Mouse (Mus musculus) c-Kit-negative CD71-positive TER-119-positive erythroid progenitor cells, embryonic 14.5 days (primary cell): Measurements from ENCODE around the gene Atp6ap2.
"Not testable (repeated sequence)": the region's sequence is repeated elsewhere in the genome, so short reads cannot be mapped to it uniquely, and the experiment has no call there.

Source experiments
- DNase-seq: peaks from one replicate; pipeline ENCODE4 v3.0.0-alpha.2; 2013; ENCODE audit warnings: low read depth, low spot score

The Atp6ap2 gene

DNA sequence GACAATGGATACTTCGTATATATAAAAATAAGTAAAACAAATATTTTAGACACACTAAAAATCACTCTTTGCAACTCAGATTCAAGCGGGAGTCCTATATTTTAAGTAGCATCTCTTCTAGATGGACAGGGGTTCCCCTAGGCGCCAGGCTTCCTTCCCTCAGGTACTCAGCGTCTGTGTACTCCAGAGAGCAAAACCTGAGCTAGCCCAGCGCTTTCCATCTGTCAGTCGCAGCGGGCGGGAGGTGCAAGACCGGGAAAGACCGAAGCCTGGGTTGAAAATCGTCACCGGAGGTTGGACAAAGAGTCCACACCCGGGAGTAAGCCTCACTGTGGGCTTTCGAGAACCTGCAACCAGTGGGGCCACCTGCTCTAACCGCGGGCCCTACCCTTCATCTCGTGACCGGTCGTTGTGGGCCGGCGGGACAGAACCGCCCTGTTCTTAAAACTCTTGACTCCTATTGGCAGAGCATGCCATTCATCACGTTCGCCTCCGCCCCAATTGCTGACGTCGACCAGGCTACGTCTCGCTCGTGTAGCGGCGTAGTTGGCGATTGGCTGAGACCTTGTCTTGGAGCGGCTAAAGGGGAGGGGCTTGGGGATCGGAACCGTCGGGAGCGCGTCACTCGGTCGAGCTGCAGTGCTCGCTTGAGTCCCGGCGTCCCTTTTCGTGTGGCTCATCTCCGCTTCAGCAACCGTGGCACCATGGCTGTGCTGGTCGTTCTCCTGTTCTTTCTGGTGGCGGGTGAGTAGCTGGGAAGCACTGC, at the start of gene Atp6ap2:
Gene Atp6ap2, plus strand, starts transcription at position 610 of the 766 bp plus-strand sequence.
- peak; percentile 89 for DNase-seq

DNA sequence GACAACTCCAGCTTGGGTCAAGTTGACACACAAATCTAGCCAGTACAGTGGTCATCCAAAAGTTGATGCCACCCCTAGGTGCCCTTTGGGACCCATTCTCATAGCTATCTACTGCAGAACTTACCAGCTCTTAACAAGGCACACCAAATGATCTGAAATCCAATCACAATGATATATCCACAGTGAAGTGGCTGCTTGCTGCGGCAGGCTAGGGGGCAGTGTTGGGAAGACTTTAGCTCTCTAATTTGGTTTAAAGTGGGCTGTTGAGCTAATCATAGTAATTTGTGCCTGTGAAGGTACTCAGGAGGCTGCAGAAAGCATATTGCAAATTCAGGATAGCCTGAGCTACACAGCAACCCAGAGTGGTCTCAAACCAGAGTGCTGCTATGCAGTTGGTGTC, 43.2 kb upstream of the Atp6ap2 start:
- no peak for DNase-seq

DNA sequence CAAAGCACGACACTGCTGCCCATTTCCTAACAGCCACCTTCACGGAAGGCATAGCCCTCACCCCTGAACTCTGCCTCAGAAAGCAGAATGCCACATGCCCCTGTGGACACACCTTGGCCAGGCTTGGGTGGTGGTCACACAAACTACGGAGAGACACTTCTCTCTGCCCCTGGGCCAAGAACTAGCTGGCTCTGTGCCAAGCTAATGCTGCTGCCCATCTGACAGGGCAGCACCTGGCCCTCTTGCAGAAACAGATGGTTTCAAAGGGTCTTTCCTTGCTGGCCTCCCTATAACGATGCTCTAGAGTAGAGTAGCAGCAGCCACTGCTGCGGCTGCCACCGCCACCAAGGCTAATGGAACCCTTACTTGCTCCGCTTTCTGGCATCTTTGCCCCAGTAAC, 30.5 kb upstream of the Atp6ap2 start:
- no peak for DNase-seq

DNA sequence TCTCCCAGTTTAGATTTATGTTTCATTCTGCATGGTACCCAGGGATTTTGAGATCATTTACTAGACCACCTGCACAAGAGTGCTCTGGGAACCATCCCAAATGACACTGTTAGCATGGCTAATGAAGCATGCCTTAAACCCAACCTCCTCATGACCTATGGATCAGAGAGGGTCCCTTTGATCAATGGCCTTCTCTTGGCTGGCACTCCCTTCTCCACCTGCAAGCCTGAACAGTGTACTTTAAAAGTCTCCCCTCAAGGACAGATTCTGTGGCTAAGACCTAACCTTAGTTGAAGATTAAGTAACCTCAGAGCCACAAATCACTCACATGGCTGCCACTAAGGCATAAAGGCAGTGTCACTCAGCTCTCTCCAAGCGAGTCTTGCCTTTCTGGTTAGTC, 16.2 kb upstream of the Atp6ap2 start:
- DNase-seq = no peak

- DNase-seq = no peak
These were observed 9.7 kb upstream of the Atp6ap2 start for GRCm38 (mm10) chrX:12577936-12578335.

DNA sequence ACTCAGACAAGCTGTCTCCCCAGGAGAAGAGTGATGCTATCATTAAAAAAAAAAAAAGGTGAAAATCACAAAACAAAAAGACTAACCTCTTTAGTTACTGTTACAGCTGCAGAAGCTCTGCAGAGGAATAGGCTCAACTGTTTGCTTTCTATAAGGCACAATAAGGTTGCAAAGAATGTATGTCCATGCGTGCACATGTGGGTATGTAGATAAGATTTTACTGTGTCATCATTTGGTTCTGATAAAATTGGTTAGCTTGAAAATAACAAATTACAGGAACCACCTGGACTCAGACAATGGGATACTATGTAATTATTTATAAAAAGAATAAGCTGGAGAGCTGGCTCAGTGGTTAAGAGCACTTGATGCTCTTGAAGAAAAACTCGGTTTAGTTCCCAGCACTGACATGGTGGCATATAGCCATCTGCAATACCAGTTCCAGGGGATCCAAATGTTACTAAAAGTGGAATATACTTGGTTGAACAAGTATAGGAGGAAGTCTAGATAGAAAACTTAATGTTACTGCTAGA, 9.2 kb upstream of the Atp6ap2 start:
- no peak for DNase-seq

GRCm38 (mm10) chrX:12583261-12583660, 4.3 kb upstream of the Atp6ap2 start:
- no peak for DNase-seq

DNA sequence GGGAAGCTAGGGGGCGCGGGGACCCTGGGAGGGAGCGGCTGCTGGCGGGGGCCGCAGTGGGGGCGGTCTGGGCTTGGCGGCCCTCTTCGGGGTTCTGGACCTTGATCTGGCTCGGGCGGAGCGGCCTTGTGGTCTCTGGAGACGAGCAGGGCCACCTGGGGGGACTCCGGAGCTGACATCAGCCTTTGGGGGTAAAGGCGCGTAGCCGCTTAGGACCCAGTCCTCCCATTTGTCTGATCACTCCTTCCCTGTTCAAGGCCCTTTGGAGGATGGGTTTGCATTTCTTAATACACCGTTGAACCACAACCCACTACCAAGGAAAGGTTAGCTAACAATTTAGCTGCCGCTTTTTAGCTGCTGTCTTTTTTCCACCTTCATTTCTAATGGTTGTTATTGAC, 356 bp downstream of the Atp6ap2 start:
- DNase-seq = no peak

GRCm38 (mm10) chrX:12591401-12591943, 3.9 kb downstream of the Atp6ap2 start:
- DNase-seq = no peak

GRCm38 (mm10) chrX:12592011-12592410, 4.4 kb downstream of the Atp6ap2 start:
- no peak for DNase-seq

GRCm38 (mm10) chrX:12593824-12594223, 6.2 kb downstream of the Atp6ap2 start:
- no peak for DNase-seq

DNA sequence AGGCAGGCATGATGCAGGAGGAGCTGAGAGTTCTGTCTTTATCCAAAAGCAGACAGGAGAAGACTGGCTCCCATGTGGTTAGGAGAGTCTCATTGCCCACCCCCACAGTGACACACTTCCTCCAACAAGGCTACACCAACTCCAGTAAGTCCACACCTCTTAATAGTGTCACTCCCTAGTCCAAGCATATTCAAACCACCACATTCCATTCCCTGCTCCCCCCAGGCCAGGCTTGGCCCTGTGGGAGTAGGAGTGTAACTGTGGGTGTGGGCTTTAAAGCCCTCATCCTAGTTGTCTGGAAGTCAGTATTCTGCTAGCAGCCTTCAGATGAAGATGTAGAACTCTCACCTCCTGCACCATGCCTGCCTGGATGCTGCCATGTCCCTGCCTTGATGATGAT, 22.9 kb downstream of the Atp6ap2 start:
- DNase-seq = not testable (repeated sequence)

GRCm38 (mm10) chrX:12611211-12611610, 23.6 kb downstream of the Atp6ap2 start:
- no peak for DNase-seq

DNA sequence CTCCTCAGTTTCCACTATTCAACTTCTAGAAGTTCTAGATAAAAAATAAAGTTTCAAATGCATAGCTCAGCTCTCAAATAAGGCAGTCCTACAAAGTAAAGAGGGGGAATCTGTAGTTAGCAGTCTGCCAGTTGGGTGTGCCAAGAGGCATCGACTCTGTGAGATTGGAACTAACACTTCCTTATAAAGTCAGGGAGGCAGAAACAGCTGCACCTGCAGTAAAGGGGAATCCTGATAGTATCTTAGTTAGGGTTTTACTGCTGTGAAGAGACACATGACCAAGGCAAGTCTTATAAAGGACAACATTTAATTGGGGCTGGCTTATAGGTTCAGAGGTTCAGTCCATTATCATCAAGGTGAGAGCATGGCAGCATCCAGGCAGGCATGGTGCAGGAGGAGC, 24.8 kb downstream of the Atp6ap2 start:
- not testable (repeated sequence) for DNase-seq

DNA sequence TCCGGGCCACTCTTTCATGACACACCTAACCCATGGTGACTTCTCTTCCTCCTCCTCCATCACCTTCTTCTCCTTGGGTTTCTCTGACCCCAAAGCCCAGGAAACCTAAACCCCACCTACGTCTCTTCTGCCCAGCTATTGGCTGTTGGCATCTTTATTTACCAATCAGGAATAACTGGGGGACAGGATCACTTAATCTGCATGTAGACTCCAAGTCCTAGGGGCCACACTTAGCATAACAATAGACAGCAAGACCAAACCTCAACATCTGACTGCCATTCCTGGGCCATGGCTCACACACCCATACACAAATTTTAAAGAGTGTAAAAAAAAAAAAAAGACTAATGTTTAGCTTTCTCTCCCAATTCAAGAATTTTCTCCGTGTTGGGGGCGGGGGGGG, 37.5 kb downstream of the Atp6ap2 start:
- no peak for DNase-seq

- DNase-seq = no peak
These were observed 57.4 kb downstream of the Atp6ap2 start for GRCm38 (mm10) chrX:12644976-12645375.

GRCm38 (mm10) chrX:12645531-12646304, 58.1 kb downstream of the Atp6ap2 start:
- DNase-seq = no peak

DNA sequence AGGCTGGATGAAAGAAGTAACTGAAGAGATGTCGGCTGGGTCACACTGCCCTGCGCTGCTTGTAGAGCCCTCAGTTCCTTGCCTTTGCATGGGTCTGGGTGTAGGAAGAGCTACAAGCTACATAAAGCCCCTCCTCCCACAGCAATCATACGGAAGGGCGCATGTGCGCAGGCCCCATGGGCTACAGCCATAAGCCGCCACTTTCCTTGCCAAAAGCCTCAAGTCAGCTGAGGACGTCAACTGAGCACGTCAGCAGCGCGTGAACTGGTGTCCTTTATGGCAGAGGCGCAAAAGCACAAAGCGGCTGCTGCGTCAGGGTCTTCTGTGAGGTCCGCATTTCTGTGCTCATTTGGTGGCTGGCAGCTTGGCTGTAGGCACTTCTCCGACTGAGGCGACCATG, 64.3 kb downstream of the Atp6ap2 start:
- no peak for DNase-seq

DNA sequence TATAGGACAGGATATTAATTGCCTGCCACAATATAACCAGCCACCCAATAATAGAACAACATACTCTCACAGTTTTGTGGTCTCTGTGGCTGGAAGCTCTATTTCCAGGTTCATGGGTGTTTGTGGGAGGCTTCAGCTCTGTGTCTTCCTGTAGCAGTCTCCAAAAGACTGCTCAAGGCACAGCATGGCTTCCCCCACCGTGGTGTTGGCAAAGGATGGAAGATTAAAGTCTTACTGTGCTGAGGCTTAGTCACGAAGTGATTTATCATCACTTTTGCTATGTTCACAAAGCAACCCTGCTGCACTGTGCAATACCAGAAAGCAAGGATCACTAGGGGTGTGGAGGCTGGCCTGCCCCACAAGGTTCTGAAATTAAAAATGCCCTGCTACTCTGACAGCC, 66.3 kb downstream of the Atp6ap2 start:
- no peak for DNase-seq
